Comparison of ENCODE assay signal across 8 mouse cellular contexts in genomic region chr6:125573189-125573928, GRCm38 (mm10). TPM values are rescaled to one million over a fixed set of nuclear protein-coding genes. Genes with fewer than 3 reads are reported as not detected.
A peak's percentile ranks its signal among the peaks of the same experiment; 100 is the strongest.
DNase-seq lines count a peak whose midpoint lies in the region; ATAC-seq and TF ChIP-seq lines count a peak whose summit lies in the region.

No protein-coding gene starts in this region.

- TF ChIP-seq CTCF in E14TG2a.4 (conservative IDR thresholded peaks at IDR 0.05; ENCODE audit: low read length), result no peak
- no peak for TF ChIP-seq CTCF in forebrain, postnatal 0 days (IDR thresholded peaks at IDR 0.05; ENCODE audit: low read depth)
- TF ChIP-seq CTCF in lung, embryonic 14.5 days (IDR thresholded peaks at IDR 0.05; ENCODE audit: low read depth), result no peak

- peak overlapping the region; percentile 67 for H3K4me3 ChIP-seq in E14TG2a.4 (replicated peaks; ENCODE audit: low read length)
- H3K4me3 ChIP-seq in forebrain, postnatal 0 days (ENCODE audit: low read depth, low read length), result no peak overlapping the region
- H3K4me3 ChIP-seq in lung, embryonic 14.5 days (ENCODE audit: low read depth, low read length), result peak overlapping the region; percentile 31
- H3K4me3 ChIP-seq in neural tube, embryonic 15.5 days (replicated peaks), result peak overlapping the region; percentile 21

- H3K36me3 ChIP-seq in E14TG2a.4 (ENCODE audit: insufficient read depth, low read length), result no peaks in the 10 kb centered on the region
- H3K36me3 ChIP-seq in forebrain, postnatal 0 days (ENCODE audit: insufficient read depth), result no peaks in the 10 kb centered on the region
- no peaks in the 10 kb centered on the region for H3K36me3 ChIP-seq in lung, embryonic 14.5 days (ENCODE audit: insufficient read depth)
- no peaks in the 10 kb centered on the region for H3K36me3 ChIP-seq in neural tube, embryonic 15.5 days

- peak overlapping the region; percentile 39 for H3K4me2 ChIP-seq in forebrain, postnatal 0 days (ENCODE audit: low read depth)
- peak overlapping the region; percentile 59 for H3K4me2 ChIP-seq in lung, embryonic 14.5 days
- H3K4me2 ChIP-seq in neural tube, embryonic 15.5 days, result peak overlapping the region; percentile 55

- intact Hi-C loops in heart, postnatal 25 days (cut with DNase I), result no loop called here

- no peak overlapping the region for H3K9ac ChIP-seq in forebrain, postnatal 0 days
- peak overlapping the region; percentile 49 for H3K9ac ChIP-seq in lung, embryonic 14.5 days
- no peak overlapping the region for H3K9ac ChIP-seq in neural tube, embryonic 15.5 days (replicated peaks)

- peaks cover 56% of the 10 kb centered on the region for H3K4me1 ChIP-seq in E14TG2a.4 (replicated peaks; ENCODE audit: low read depth, low read length)
- peaks cover 13% of the 10 kb centered on the region for H3K4me1 ChIP-seq in forebrain, postnatal 0 days (ENCODE audit: insufficient read depth)
- H3K4me1 ChIP-seq in lung, embryonic 14.5 days (ENCODE audit: insufficient read depth), result peaks cover 13% of the 10 kb centered on the region
- peaks cover 24% of the 10 kb centered on the region for H3K4me1 ChIP-seq in neural tube, embryonic 15.5 days

- peak; percentile 91 for ATAC-seq in forebrain, postnatal 0 days
- ATAC-seq in lung, embryonic 14.5 days (ENCODE audit: insufficient read depth), result peak; percentile 99
- peak; percentile 89 for ATAC-seq in neural tube, embryonic 15.5 days (ENCODE audit: low FRiP score)

- peak; percentile 83 for DNase-seq in brain, adult 2 months (ENCODE audit: low read depth, low spot score)
- DNase-seq in forebrain, postnatal 0 days, result peak; percentile 67
- DNase-seq in heart, postnatal 25 days (ENCODE audit: low spot score), result peak; percentile 74
- peak; percentile 96 for DNase-seq in large intestine, adult 2 months (ENCODE audit: low read depth, low spot score)
- DNase-seq in lung, embryonic 14.5 days, result peak; percentile 95
- DNase-seq in thymus, adult 18-20 months, result peak; percentile 69 to 76

- H3K9me3 ChIP-seq in E14TG2a.4 (ENCODE audit: low read length), result no peaks in the 10 kb centered on the region
- H3K9me3 ChIP-seq in forebrain, postnatal 0 days (ENCODE audit: low read length), result no peaks in the 10 kb centered on the region
- no peaks in the 10 kb centered on the region for H3K9me3 ChIP-seq in lung, embryonic 14.5 days (ENCODE audit: low read depth, low read length)
- H3K9me3 ChIP-seq in neural tube, embryonic 15.5 days (replicated peaks), result no peaks in the 10 kb centered on the region

- H3K27ac ChIP-seq in forebrain, postnatal 0 days (ENCODE audit: low read depth, low read length), result peak overlapping the region; percentile 45; the same call in 1 of the 2 replicates
- peak overlapping the region; percentile 94 for H3K27ac ChIP-seq in lung, embryonic 14.5 days (ENCODE audit: low read depth)
- peak overlapping the region; percentile 67 for H3K27ac ChIP-seq in neural tube, embryonic 15.5 days (replicated peaks)

- 5% methylated on average over 14 of the region's 14 CpGs for WGBS in forebrain, postnatal 0 days
- WGBS in large intestine, adult 2 months, result 2% methylated on average over 14 of the region's 14 CpGs
- WGBS in lung, embryonic 14.5 days, result 3% methylated on average over 14 of the region's 14 CpGs
- 2% methylated on average over 14 of the region's 14 CpGs for WGBS in neural tube, embryonic 15.5 days

- H3K27me3 ChIP-seq in E14TG2a.4 (ENCODE audit: insufficient read depth, low read length), result no peaks in the 10 kb centered on the region
- H3K27me3 ChIP-seq in forebrain, postnatal 0 days (ENCODE audit: insufficient read depth, low read length), result no peaks in the 10 kb centered on the region
- H3K27me3 ChIP-seq in lung, embryonic 14.5 days (ENCODE audit: insufficient read depth, low read length), result no peaks in the 10 kb centered on the region
- no peaks in the 10 kb centered on the region; the same call in 1 of the 2 replicates for H3K27me3 ChIP-seq in neural tube, embryonic 15.5 days (replicated peaks)

RNA-seq across cellular contexts. Expression of gene Vwf, which starts 26.8 kb away (rescaled TPM):
- 21.2 and 30.0 TPM in 2 replicates for total RNA-seq in forebrain, postnatal 0 days (2014; rRNA removed)
- 8.9 and 13.1 TPM in 2 replicates for polyA plus RNA-seq in forebrain, postnatal 0 days (2015; fragmentation: Nextera tagmentation; extraction: Ambion mirVana)
- total RNA-seq in heart, postnatal 25 days (2021), result 100 to 1,000 TPM; 104 to 114 TPM
- 29.1 and 33.3 TPM in 2 replicates for polyA plus RNA-seq in large intestine, adult 2 months (2012; rRNA removed)
- polyA plus RNA-seq in lung, embryonic 14.5 days (2014; fragmentation: Nextera tagmentation; extraction: Ambion mirVana), result 17.7 and 20.4 TPM in 2 replicates
- 7.8 and 14.9 TPM in 2 replicates for polyA plus RNA-seq in neural tube, embryonic 15.5 days (2015; fragmentation: Nextera tagmentation; extraction: Ambion mirVana)
